7 mouse cellular contexts compared by ENCODE assay signal in the genomic region with DNA sequence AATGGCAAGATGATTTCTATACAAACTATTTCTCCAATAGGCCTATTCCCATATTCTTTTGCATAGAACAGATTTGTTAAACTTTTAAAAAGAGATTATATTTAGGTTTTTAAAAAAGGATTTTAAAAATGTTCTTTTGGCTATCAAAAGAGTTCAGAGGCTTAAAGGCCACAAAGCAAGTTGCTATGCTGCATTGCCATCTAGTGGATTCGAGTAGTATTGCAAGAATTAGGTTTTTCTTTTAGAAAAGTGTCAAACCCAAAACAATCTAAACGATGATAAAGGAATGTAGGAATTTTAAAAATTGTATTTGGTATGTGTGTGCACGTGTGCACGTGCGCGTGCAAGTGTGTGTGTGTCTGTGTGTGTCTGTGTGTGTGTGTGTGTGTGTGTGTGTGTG.
A peak's percentile ranks its signal among the peaks of the same experiment; 100 is the strongest.
DNase-seq lines count a peak whose midpoint lies in the region; TF ChIP-seq lines count a peak whose summit lies in the region.

No protein-coding gene starts in this region.

- H3K4me1 ChIP-seq in kidney, adult 2 months (ENCODE audit: control insufficient read depth, insufficient read depth, low read length) = no peaks in the 10 kb centered on the region
- no peaks in the 10 kb centered on the region for H3K4me1 ChIP-seq in E14TG2a.4 (replicated peaks; ENCODE audit: low read depth, low read length)

- no peak overlapping the region for H3K4me3 ChIP-seq in kidney, adult 2 months (ENCODE audit: insufficient read depth, low read depth, low read length)
- no peak overlapping the region for H3K4me3 ChIP-seq in E14TG2a.4 (replicated peaks; ENCODE audit: low read length)

- DNase-seq in kidney, adult 2 months = peak; percentile 39
- no peak for DNase-seq in kidney, postnatal 25 days
- peak; percentile 69 for DNase-seq in 416B (ENCODE audit: low read depth)
- peak; percentile 51 for DNase-seq in embryo, embryonic 11 days
- no peak for DNase-seq in urinary bladder, adult 2 months (ENCODE audit: low spot score)
- no peak for DNase-seq in frontal cortex, postnatal 10 days (ENCODE audit: low spot score in 2 of 2)

- 0 out of 2 replicates have a peak, but pooled peaks have one; percentile 7 for TF ChIP-seq CTCF in kidney, adult 2 months (conservative IDR thresholded peaks at IDR 0.05; ENCODE audit: insufficient read depth, insufficient read length, low read depth, low read length)
- peak; percentile 65 for TF ChIP-seq CTCF in E14TG2a.4 (conservative IDR thresholded peaks at IDR 0.05; ENCODE audit: low read length)

- H3K9me3 ChIP-seq in E14TG2a.4 (ENCODE audit: low read length) = no peaks in the 10 kb centered on the region

- H3K27me3 ChIP-seq in kidney, adult 2 months (replicated peaks; ENCODE audit: control insufficient read depth, insufficient read depth, low read length) = no peaks in the 10 kb centered on the region
- H3K27me3 ChIP-seq in E14TG2a.4 (ENCODE audit: insufficient read depth, low read length) = no peaks in the 10 kb centered on the region

- 2% methylated on average over 6 of the region's 6 CpGs for WGBS in kidney, adult 2 months

- no peak for TF ChIP-seq POLR2A in kidney, adult 2 months (IDR thresholded peaks at IDR 0.05; ENCODE audit: low read depth, low read length)

- no peaks in the 10 kb centered on the region for H3K36me3 ChIP-seq in kidney, adult 2 months (ENCODE audit: control insufficient read depth, insufficient read depth, low read length)
- no peaks in the 10 kb centered on the region for H3K36me3 ChIP-seq in E14TG2a.4 (ENCODE audit: insufficient read depth, low read length)

- H3K27ac ChIP-seq in kidney, adult 2 months (ENCODE audit: insufficient read depth, low read depth, low read length) = no peak overlapping the region

Comparison
In these comparisons a context has a peak if more than half of its experiments do, and no peak if none do; other contexts are left out.
1. DNase-seq: peak in kidney, adult 2 months (single experiment), 416B (single experiment) and embryo, embryonic 11 days (single experiment); none in kidney, postnatal 25 days (0 of 2), urinary bladder, adult 2 months (single experiment) and frontal cortex, postnatal 10 days (0 of 2).